Mouse (Mus musculus) erythroblast, embryonic 14.5 days (primary cell): ENCODE results near the gene 4930442H23Rik.

Experiments
- GATA1 ChIP-seq: IDR thresholded peaks from 2 replicates; pipeline ENCODE4 v1.6.1; 2012; ENCODE audit warnings: low read length, inconsistent platforms, mixed read lengths
- TAL1 ChIP-seq: IDR thresholded peaks from 3 replicates; pipeline ENCODE4 v1.6.1; 2012; ENCODE audit warnings: low read length, inconsistent platforms, mixed read lengths

GRCm38 (mm10) chr10:81137252-81138130, 46.2 kb downstream of the 4930442H23Rik start:
- TF ChIP-seq TAL1 (no peak; the same call in 2 of the 3 replicates), GATA1 (peak; percentile 64)
